Mouse (Mus musculus): ENCODE results near the gene Mapkapk5. TPM values are rescaled to one million over a fixed set of nuclear protein-coding genes. Genes with fewer than 3 reads are reported as not detected.
"Not testable (repeated sequence)": the region's sequence is repeated elsewhere in the genome, so short reads cannot be mapped to it uniquely, and the experiment has no call there.

Mapkapk5 gene
- total RNA-seq, 2 experiments from 2014 or later = 57.3 to 64.1 TPM

DNA sequence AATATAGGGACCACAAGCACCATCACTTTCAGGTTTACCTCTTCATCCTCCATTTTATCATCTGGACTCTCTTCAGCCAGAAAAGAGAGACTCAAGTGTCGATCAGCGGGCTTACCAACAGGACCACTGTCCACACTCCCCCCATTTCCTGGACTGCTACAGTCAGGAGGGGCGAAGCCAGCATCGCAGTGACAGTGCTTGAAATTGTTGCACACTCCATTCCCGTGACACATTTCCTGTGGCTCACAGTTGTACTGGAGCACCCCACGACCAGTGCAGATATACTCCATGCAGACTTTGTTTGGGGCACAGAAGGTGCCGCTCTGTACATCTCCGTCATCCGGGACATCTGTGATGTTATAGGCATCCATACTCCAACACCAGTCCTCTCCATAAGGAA is 26.7 kb downstream of the Mapkapk5 start:
- no peak for DNase-seq
- intact Hi-C loops (cut with DNase I; ENCODE audit: low total_unique reads) = no loop called here

DNA sequence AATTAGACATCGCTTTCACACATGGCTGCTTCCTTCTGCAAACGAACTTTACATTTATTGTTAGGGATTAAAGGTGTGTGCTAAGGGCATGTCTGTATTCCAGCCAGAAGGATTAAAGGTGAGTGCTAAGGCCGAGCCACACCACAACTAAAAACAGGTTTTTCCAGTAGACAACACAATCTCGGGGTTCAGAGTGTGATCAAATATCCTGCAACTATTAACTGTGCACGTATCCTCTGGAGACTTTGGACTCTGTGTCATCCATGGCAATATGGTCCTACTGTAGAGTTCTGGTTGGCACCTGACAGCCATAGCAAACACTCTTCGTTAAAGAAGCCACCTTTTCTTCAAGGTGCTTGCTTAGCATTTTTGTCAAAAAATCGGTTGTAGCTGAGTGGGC is 35.7 kb downstream of the Mapkapk5 start:
- intact Hi-C loops (cut with DNase I; ENCODE audit: low total_unique reads) = no loop called here
- DNase-seq = no peak

DNA sequence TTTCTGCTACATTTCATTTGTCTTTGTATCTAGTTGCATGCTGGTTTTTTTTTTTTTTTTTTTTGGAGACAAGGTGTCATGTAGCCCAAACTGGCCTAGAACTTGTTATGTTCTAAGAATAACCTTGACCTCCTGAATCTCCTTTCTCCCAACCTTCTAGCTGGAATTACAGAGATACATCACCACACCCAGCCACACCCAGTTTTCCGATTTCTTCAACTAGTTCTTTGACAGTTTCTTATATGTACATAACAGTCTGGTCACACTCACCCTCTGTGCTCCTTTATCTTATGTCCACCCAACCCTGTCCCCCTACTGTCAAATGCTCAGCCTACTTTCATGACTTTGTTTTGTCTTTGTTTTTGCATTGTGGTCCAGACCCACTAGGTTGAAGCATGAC is 38.9 kb downstream of the Mapkapk5 start:
- intact Hi-C loops (cut with DNase I; ENCODE audit: low total_unique reads) = no loop called here
- DNase-seq = no peak

DNA sequence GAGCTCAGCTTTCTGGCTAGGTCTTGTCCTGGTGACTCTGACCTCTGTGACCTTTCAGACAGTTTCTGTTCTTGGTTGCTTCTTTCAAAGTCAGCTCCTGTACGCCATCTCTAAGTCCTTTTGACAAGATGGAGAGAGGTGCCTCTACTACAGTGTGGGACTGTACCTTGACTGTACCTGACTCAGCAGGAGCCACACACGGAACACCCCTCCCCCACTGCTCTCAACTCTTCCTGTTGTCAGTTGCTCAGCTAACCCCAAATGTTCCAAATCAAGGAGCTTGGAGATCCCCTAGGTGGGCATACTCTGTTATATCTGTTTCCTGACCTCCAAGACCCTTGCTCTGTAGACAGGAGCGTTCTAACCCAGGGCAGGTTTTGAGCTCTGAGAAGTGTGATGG is 42.5 kb downstream of the Mapkapk5 start, which contains the start of gene Adam1b:
Adam1b (minus strand) TSS at position 205 of the 400 bp plus-strand sequence.
- intact Hi-C loops (cut with DNase I; ENCODE audit: low total_unique reads) = no loop called here

DNA sequence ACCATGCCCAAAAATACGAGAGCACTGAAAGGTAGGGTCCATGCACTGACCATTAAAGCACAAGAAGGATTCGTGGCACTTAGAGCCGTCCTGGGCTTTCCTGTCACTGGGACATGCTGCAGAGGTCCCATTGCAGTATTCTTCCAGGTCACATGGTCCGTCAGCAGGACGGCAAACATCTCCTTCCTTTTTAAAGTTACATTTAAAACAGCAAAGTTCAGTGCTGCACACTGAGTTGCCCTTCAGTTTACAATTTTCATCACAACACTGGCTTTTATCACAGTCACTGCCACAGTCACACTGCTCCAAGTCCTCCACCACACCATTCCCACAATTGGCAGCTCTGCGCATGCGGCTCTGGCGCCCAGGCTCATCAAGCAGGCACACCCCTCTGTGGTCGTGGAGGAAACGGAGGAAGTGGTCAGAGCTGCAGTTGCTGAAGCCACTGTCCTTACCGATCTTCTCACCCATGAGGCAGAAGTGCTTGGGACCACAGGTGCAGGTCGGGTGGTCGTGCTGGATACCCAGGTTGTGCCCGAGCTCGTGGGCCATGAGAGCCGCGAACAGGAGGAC is 44.2 kb downstream of the Mapkapk5 start:
- intact Hi-C loops (cut with DNase I; ENCODE audit: low total_unique reads); DNase-seq: not testable (repeated sequence)

More for the DNA sequence above, 42.5 kb downstream of the Mapkapk5 start, which contains the start of gene Adam1b:
- no peak for DNase-seq

DNA sequence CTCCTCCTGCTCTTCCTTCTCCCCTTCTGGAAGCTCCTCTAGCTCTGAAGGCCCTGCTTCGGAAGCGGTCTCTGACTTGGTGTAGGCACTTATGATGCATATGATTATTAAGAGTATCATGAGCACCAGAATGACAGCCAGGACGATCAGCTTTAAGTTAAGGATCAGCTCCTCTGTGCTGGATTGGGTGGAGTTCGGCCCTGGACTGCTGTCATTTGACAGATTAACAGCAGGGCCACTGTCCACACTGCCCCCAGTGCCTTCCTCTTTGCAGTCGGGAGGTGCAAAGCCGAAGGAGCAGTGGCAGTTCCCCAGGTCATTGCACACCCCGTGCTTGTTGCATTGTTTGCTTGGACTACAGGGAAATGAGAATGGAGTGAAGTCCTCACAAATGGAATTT is 45.0 kb downstream of the Mapkapk5 start:
- intact Hi-C loops (cut with DNase I; ENCODE audit: low total_unique reads) = no loop called here
- no peak for DNase-seq

DNA sequence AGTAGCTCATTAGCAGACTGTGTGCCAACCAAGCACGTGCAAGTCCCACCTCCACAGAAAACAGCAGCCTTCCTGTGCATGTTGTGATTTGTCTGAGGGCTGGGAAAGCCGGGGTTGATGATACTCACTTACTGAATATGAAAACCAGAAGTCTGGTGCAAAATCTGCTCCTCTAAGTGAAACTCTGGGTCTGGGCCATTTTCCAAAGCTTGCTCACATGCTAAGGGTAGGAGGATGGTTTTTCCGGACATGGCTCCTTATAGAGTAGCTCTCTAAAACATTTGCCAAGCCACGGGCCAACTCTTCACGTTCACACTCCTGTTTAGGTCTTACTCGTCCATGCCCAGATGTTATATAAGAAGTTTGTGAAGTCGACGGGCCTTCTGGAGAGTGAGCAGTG is 52.4 kb downstream of the Mapkapk5 start:
- DNase-seq = no peak
- intact Hi-C loops (cut with DNase I; ENCODE audit: low total_unique reads) = no loop called here

DNA sequence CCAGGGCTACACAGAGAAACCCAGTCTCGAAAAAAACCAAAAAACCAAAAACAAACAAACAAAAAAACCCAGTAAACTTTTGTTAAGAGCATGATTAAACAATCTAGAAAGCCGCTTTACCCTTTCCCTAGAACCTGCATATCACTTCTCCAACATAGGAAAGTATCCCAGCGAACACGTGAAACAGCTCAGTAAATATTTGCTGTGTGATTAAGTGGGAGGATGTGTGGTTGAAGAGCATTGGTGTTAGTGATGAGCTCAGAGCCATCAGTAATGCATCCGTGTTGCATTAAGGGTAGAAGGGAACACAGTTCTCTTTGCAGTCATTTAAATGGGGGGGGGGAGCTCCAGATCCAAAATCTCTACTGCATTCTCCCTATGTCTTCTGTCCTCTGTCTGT is 60.9 kb downstream of the Mapkapk5 start:
- no peak for DNase-seq
- intact Hi-C loops (cut with DNase I; ENCODE audit: low total_unique reads) = no loop called here

DNA sequence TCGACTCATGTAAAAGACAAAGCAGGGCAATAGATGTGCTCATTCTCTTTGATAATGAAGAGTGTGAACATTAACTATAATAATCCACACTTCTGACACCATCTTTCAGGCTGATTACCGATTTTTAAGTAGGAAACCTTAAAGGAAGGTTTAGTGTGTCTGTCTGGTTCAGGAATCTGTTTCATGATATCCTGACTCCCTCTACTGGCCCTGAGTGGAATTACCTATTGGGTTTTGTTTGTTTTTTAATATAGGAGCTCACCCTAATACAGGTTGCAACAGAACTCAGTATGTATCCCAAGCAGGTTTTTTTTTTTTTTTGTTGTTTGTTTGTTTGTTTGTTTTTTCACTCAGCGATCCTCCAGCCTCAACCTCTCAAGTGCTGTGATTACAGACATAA is 68.0 kb downstream of the Mapkapk5 start:
- intact Hi-C loops (cut with DNase I; ENCODE audit: low total_unique reads) = no loop called here
- no peak for DNase-seq

DNA sequence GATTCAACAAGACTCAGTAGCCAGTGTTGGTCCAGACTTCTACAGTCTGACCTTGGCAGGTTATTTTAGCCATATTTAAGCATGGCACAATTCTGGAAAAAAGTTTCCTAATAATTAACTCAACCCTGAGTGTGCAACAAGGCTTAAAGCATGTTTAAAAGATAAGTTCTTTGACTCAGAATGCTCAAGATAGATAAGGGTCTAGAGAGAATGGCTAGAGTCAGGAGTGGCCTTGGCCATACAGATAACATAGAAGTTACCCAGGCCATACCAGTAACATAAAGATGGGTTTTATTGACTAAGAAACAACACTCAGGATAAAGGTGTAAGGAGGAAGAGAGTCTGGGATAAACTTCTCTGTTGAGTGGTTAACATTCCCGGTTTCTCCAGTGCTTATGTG is 69.7 kb downstream of the Mapkapk5 start:
- intact Hi-C loops (cut with DNase I; ENCODE audit: low total_unique reads) = no loop called here

More for the DNA sequence above, 69.7 kb downstream of the Mapkapk5 start:
- DNase-seq = no peak

Other genes starting within 250 kb of the Mapkapk5 start
- 10 to 100 TPM; 34.9 to 35.5 TPM for gene Trafd1, start 160.3 kb downstream of the Mapkapk5 start, total RNA-seq (2021)
- 10 to 100 TPM; 19.9 to 20.5 TPM for gene Naa25, start 148.0 kb downstream of the Mapkapk5 start, total RNA-seq (2021)
- gene Tmem116, start 94.0 kb downstream of the Mapkapk5 start, total RNA-seq (2021) = 1 to 10 TPM; 4.4 to 4.8 TPM
- gene Erp29, start 93.4 kb downstream of the Mapkapk5 start, total RNA-seq (2021) = 10 to 100 TPM; 50.7 to 61.3 TPM
- gene Adam1b, start 42.5 kb downstream of the Mapkapk5 start, total RNA-seq (2021) = not detected
- gene Adam1a, start 423 bp downstream of the Mapkapk5 start, total RNA-seq (2021) = 1 to 10 TPM; 1.5 TPM
- gene Gm42878, start 423 bp downstream of the Mapkapk5 start, total RNA-seq (2021) = not detected
- gene Aldh2, start 47.9 kb upstream of the Mapkapk5 start, total RNA-seq (2021) = 100 to 1,000 TPM; 104 to 113 TPM
- 10 to 100 TPM; 13.3 to 14.8 TPM for gene Acad12, start 73.0 kb upstream of the Mapkapk5 start, total RNA-seq (2021)
- gene Acad10, start 114.6 kb upstream of the Mapkapk5 start, total RNA-seq (2021) = 1 to 10 TPM; 4.5 to 9.4 TPM
- gene Brap, start 114.7 kb upstream of the Mapkapk5 start, total RNA-seq (2021) = 10 to 100 TPM; 22.9 to 25.1 TPM
- gene Atxn2, start 165.4 kb upstream of the Mapkapk5 start, total RNA-seq (2021) = 100 to 1,000 TPM; 112 to 122 TPM